Mouse (Mus musculus) embryonic facial prominence, embryonic 12.5 days (tissue): ENCODE measurements around the gene Ccr1l1. TPM values are rescaled to one million over a fixed set of nuclear protein-coding genes. Genes with fewer than 3 reads are reported as not detected.
"Not testable (repeated sequence)": the region's sequence is repeated elsewhere in the genome, so short reads cannot be mapped to it uniquely, and the experiment has no call there.

Experiments used
- ATAC-seq: fragments of 200-750 bp; cut with Nextera tagmentation; 2 replicates; pipeline ENCODE4 v1.8.0; 2017; ENCODE audit not compliant: insufficient number of reproducible peaks, insufficient read depth, low FRiP score, low TSS enrichment
- H3K27ac ChIP-seq: fragments of 300-500 bp; sonication (generic); 2 replicates; pipeline ENCODE4 v1.5.1; 2016; ENCODE audit warnings: mild to moderate bottlenecking
- H3K27me3 ChIP-seq: fragments of 300-500 bp; sonication (generic); 2 replicates; pipeline ENCODE4 v1.6.1; 2016; ENCODE audit warnings: mild to moderate bottlenecking, moderate library complexity
- H3K36me3 ChIP-seq: fragments of 300-500 bp; sonication (generic); 2 replicates; pipeline ENCODE4 v1.6.1; 2016; ENCODE audit warnings: mild to moderate bottlenecking
- H3K4me1 ChIP-seq: fragments of 300-500 bp; sonication (generic); 2 replicates; pipeline ENCODE4 v1.6.1; 2016
- H3K4me2 ChIP-seq: fragments of 300-500 bp; sonication (generic); replicated peaks from 2 replicates; pipeline ENCODE4 v1.6.1; 2016; ENCODE audit warnings: mild to moderate bottlenecking, moderate library complexity
- H3K4me3 ChIP-seq: fragments of 300-500 bp; sonication (generic); 2 replicates; pipeline ENCODE4 v1.5.1; 2016; ENCODE audit warnings: mild to moderate bottlenecking
- H3K9ac ChIP-seq: fragments of 300-500 bp; sonication (generic); 2 replicates; pipeline ENCODE4 v1.6.1; 2016; ENCODE audit warnings: mild to moderate bottlenecking, moderate library complexity
- H3K9me3 ChIP-seq: fragments of 300-500 bp; sonication (generic); 2 replicates; pipeline ENCODE4 v1.6.1; 2016; ENCODE audit warnings: mild to moderate bottlenecking, moderate library complexity
- WGBS: fragments of 180-500 bp; shearing (Covaris S2); methylation state at CpG from one replicate; pipeline ENCODE4 v1.1.7; 2016; 5-methylcytosine and 5-hydroxymethylcytosine counted together
- polyA plus RNA-seq: library from polyadenylated mRNA; unstranded; fragments of >200 nt; fragmentation: Nextera tagmentation; extraction: Ambion mirVana; gene quantifications from 2 replicates; pipeline ENCODE4 v1.2.1, GENCODE M21; 2016

Ccr1l1 gene
- polyA plus RNA-seq, 1 experiment from 2014 or later = not detected

DNA sequence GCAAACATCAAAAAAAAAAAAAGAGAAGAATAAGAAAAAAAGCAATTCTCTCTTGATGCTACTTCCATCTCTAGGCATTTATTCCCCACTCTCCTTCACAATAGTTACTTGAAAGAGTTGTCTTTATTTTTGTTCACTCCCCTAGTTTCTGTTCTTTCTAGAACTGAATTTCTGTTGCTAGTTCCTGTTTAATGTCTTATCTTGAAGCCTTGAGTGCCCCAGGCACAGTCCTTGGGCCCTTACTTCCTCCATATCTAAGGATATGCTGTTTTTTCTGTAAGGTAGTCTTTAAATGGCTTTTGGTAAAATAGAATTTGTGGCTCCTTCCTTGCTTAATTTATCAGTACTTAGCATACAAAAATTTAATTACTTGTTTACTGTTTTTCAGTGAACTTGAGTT lies 6.7 kb upstream of the Ccr1l1 start:
- Histone ChIP-seq H3K9me3 (no peaks in the 10 kb centered on the region), H3K27ac (no peak overlapping the region), H3K4me3 (no peak overlapping the region), H3K4me2 (no peak overlapping the region), H3K27me3 (no peaks in the 10 kb centered on the region), H3K9ac (no peak overlapping the region), H3K36me3 (no peaks in the 10 kb centered on the region), H3K4me1 (no peaks in the 10 kb centered on the region)
- ATAC-seq = no peak

- Histone ChIP-seq H3K9me3 (no peaks in the 10 kb centered on the region), H3K27me3 (no peaks in the 10 kb centered on the region), H3K4me2 (no peak overlapping the region), H3K4me3 (no peak overlapping the region), H3K4me1 (no peaks in the 10 kb centered on the region), H3K9ac (no peak overlapping the region), H3K27ac (no peak overlapping the region), H3K36me3 (no peaks in the 10 kb centered on the region)
- ATAC-seq = no peak
- WGBS = 100% methylated on average over 1 of the region's 1 CpGs
Observed at GRCm38 (mm10) chr9:123982720-123983119, 4.5 kb upstream of the Ccr1l1 start.

- WGBS = 74% methylated on average over 4 of the region's 4 CpGs
- Histone ChIP-seq H3K9me3 (no peaks in the 10 kb centered on the region), H3K4me2 (no peak overlapping the region), H3K4me1 (no peaks in the 10 kb centered on the region), H3K27ac (no peak overlapping the region), H3K36me3 (no peaks in the 10 kb centered on the region), H3K27me3 (no peaks in the 10 kb centered on the region), H3K4me3 (no peak overlapping the region), H3K9ac (no peak overlapping the region)
- ATAC-seq = no peak
Observed at GRCm38 (mm10) chr9:123981909-123982308, 3.7 kb upstream of the Ccr1l1 start.

DNA sequence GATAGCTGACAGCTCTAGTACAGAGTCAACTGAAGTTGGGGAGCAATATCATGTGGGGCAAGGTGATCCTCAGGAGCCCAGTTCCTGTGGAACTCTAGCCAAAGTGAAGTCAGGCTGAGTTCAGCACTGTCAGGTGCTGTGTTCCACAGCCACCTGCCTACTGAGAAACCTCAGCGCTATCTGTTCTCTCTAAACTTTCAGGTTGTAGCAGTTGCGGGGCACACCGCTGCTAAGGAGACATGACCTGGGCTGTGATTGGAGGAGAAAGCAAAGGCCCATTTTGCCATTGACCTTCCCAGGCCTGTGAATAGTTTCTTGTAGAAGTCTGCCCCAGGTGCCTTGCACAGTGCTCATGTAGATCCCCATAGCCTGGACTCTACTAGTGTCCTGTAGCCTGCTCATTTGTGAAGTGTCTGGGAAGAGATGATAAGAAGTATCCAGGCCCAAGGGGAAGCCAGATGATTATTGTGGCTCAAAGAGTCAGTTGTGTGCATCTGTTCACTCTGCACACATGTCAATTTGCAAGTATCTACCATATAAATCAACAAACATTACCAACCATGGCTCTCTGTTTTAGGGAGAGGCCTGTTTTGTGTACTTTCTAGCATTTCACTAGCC lies 2.8 kb upstream of the Ccr1l1 start:
- not testable (repeated sequence) for H3K27me3 ChIP-seq, H3K4me2 ChIP-seq, H3K4me3 ChIP-seq, ATAC-seq, H3K9ac ChIP-seq, H3K4me1 ChIP-seq, H3K9me3 ChIP-seq, H3K27ac ChIP-seq, H3K36me3 ChIP-seq
- WGBS = no CpG with 5 or more reads among the region's 3 CpGs

DNA sequence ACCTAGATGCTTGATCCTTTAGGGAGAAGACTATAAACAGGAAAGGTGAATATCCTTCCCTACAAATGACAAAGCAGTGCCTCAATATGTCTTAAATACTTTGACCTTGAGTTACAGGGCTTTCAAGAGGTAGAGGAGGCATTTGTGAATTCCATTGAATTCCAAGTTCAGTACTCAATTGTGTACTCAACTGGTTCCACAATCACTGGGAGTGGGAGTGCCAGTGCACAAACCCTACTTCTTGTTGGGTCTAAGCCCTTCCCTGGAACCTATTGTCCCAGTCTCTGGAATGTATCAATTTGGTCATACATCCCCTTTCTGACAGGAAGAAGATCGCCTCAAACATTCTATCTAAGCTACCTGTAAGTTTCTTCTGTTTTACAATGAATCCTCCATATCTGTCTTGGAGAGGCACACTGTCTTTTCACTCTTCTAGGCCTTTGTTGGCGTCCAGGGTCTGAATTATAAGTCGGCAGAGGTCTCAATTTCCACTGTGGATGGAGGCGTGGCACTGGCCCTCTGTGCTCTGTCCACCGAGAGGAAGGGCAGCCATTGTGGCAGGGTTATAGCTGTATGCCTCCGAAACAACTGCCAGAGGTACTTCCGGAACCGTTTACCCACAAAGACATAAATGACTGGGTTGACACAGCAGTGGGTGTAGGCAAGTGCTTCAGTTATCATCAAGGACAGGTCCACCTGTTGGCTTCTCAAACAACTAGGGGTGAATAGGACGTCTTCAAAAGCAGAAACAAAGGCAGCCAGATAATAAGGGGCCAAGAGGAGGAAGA lies 1.1 kb downstream of the Ccr1l1 start:
- ATAC-seq = no peak
- 80% methylated on average over 9 of the region's 9 CpGs for WGBS
- H3K27ac ChIP-seq = no peak overlapping the region
- no peak overlapping the region for H3K4me2 ChIP-seq
- H3K36me3 ChIP-seq = no peaks in the 10 kb centered on the region
- H3K4me1 ChIP-seq = no peaks in the 10 kb centered on the region
- H3K4me3 ChIP-seq = no peak overlapping the region
- H3K27me3 ChIP-seq = no peaks in the 10 kb centered on the region
- H3K9ac ChIP-seq = no peak overlapping the region
- H3K9me3 ChIP-seq = no peaks in the 10 kb centered on the region

DNA sequence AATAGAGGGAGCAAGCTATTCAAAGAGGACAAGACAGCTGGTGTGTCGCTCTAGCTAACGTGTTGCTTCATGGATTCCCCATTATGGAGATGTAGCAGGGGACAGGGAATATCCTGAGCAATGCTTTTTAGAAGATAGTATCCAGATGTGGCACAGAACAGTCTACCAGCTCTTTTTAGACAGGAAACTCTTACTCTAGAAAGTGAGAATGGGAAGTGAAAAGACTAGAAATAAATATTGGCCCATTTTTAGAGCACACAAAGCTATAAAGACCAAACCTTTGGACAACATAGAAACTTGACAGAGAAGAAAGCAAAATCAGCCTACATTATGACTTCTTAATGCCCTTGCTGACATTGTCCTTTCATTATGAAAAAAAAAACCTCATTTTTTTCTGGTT lies 2.6 kb downstream of the Ccr1l1 start:
- Histone ChIP-seq H3K9ac (no peak overlapping the region), H3K27me3 (no peaks in the 10 kb centered on the region), H3K27ac (no peak overlapping the region), H3K4me2 (no peak overlapping the region), H3K36me3 (no peaks in the 10 kb centered on the region), H3K9me3 (no peaks in the 10 kb centered on the region), H3K4me3 (no peak overlapping the region), H3K4me1 (no peaks in the 10 kb centered on the region)
- WGBS = 59% methylated on average over 2 of the region's 2 CpGs
- ATAC-seq = no peak

GRCm38 (mm10) chr9:123968290-123968912 lies 9.8 kb downstream of the Ccr1l1 start, which contains the start of gene Ccr1:
Ccr1 (minus strand) TSS chr9:123968692.
- H3K4me2 ChIP-seq = no peak within 1 kb of the TSS
- H3K36me3 ChIP-seq = no peaks in the 10 kb centered on the region
- H3K27ac ChIP-seq = no peak within 1 kb of the TSS
- no peaks in the 10 kb centered on the region for H3K4me1 ChIP-seq
- no peaks in the 10 kb centered on the region for H3K9me3 ChIP-seq
- H3K27me3 ChIP-seq = no peaks in the 10 kb centered on the region
- WGBS = 83% methylated on average over 1 of the region's 1 CpGs
- no peak within 1 kb of the TSS for H3K4me3 ChIP-seq
- no peak for ATAC-seq
- no peak within 1 kb of the TSS for H3K9ac ChIP-seq

- H3K4me3 ChIP-seq, H3K27ac ChIP-seq, ATAC-seq, H3K9ac ChIP-seq, H3K36me3 ChIP-seq, H3K4me2 ChIP-seq, H3K4me1 ChIP-seq, H3K9me3 ChIP-seq, H3K27me3 ChIP-seq: not testable (repeated sequence)
- WGBS = 93% methylated on average over 1 of the region's 4 CpGs
Observed at GRCm38 (mm10) chr9:123966858-123967495, 11.2 kb downstream of the Ccr1l1 start.

GRCm38 (mm10) chr9:123964776-123965175 lies 13.4 kb downstream of the Ccr1l1 start:
- no peaks in the 10 kb centered on the region for H3K9me3 ChIP-seq
- H3K4me1 ChIP-seq = no peaks in the 10 kb centered on the region
- no peak overlapping the region for H3K4me3 ChIP-seq
- 75% methylated on average over 3 of the region's 3 CpGs for WGBS
- H3K27me3 ChIP-seq = no peaks in the 10 kb centered on the region
- H3K27ac ChIP-seq = no peak overlapping the region
- no peak overlapping the region for H3K4me2 ChIP-seq
- no peak overlapping the region for H3K9ac ChIP-seq
- no peaks in the 10 kb centered on the region for H3K36me3 ChIP-seq
- ATAC-seq = no peak

DNA sequence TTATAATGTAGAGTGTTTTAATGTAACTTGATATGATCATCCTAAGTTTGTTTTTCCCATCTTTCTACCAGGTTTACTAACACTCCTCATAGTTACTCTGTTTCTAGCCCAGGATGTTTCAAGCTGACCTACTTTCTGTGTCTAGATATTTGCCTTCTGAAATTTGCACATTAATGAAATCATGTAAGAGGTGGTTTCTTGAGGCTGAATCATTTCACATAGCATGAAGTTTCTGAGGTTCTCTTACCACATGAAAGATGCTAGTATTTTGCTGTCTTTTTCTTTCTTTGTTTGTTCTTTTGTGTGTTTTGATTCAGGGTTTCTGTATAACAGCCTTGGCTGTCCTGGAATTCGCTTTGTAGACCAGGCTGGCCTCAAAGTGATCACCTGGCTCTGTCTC lies 18.0 kb downstream of the Ccr1l1 start:
- ATAC-seq = no peak
- Histone ChIP-seq H3K27me3 (no peaks in the 10 kb centered on the region), H3K36me3 (no peaks in the 10 kb centered on the region), H3K4me1 (no peaks in the 10 kb centered on the region), H3K27ac (no peak overlapping the region), H3K9ac (no peak overlapping the region), H3K4me3 (no peak overlapping the region), H3K4me2 (no peak overlapping the region), H3K9me3 (no peaks in the 10 kb centered on the region)
- 76% methylated on average over 1 of the region's 1 CpGs for WGBS

DNA sequence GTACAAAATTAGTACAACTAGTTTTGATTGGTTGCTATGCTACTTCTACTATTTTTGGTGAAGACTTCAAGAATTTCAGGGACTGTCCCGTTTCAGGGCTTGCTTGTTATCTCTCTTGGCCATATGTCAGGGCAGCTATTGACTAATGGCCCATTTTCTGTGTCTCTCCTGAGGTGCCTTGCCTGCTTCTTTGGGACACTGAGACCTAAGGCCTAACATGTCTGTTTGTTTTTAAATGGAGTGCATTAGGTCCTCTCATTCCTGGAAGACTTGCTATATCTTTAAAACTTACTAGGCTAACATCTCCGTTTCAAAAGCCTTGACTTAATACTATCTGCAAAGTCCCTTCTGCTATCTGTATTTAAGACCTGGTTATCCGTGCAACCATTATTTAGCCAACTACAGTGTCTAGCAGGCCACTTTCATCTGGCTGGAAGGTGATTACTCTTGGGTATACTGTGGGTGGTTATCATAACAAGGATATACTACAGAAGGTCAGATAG lies 20.2 kb downstream of the Ccr1l1 start:
- Histone ChIP-seq H3K4me3 (no peak overlapping the region), H3K9me3 (no peaks in the 10 kb centered on the region), H3K36me3 (no peaks in the 10 kb centered on the region), H3K4me1 (no peaks in the 10 kb centered on the region), H3K9ac (no peak overlapping the region), H3K27ac (no peak overlapping the region), H3K4me2 (no peak overlapping the region), H3K27me3 (no peaks in the 10 kb centered on the region)
- WGBS = 71% methylated on average over 3 of the region's 3 CpGs
- ATAC-seq = no peak
